Mouse (Mus musculus) layer of hippocampus, postnatal 10 days (tissue): ENCODE results near the gene C1qtnf6. TPM values are rescaled to one million over a fixed set of nuclear protein-coding genes. Genes with fewer than 3 reads are reported as not detected.

Source experiments
- DNase-seq, 2 experiments: peaks; one replicate each; pipeline ENCODE4 v3.0.0; 2021; ENCODE audit warnings: low spot score in 2 of 2
- total RNA-seq, 2 experiments: library from RNA; stranded (reverse); gene quantifications; 2 replicates each; pipeline ENCODE4 v1.2.3; 2021

The C1qtnf6 gene
- total RNA-seq, 2 experiments from 2014 or later, result 17.4 to 19.4 TPM

DNA sequence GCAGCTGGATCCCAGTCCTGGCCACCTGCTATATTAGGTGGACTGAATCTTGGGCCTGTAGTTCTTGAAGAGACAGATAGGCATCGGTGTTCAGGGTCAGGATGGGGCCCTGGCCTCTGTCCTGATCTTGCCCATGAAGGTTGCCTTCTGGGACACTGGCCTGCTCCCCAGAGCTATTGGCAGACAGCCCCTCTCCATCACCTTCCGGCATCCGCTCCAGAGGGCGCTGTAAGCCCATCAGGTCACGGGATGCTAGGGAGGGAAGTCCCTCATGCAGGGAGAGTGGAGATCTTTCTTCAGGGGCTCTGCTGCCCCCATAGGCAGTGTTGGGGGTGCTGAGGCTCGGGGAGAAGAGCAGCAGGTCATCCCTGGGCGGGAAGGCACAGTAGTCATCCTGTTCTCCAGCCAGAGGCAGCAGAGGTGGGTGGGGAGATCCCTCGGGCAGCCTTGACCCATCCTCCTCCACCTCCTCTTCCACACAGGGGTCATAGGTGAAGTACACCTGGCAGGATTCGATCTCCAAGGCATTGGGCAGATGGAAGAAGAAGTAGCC lies 49.7 kb downstream of the C1qtnf6 start:
- no peak for DNase-seq

DNA sequence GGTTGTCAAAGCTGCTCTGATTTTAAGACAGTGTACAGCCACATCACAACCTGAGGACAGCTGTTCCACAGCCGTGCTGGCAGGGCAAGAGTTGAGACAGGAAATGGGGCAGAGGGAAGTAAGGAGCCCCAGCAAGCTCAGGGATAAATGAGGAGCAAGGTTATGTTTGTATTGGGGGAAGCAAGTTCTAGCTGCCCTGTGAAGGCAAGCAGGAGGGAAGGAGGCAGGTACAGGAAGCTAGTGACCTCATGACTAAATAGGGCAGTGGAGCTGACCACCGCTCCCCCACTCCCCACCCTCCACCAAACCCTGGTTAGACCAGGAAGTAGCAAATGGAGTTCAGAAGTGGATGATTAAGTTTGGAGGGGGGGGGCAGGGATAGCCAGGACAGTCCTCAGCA lies 50.2 kb downstream of the C1qtnf6 start:
- no peak for DNase-seq

DNA sequence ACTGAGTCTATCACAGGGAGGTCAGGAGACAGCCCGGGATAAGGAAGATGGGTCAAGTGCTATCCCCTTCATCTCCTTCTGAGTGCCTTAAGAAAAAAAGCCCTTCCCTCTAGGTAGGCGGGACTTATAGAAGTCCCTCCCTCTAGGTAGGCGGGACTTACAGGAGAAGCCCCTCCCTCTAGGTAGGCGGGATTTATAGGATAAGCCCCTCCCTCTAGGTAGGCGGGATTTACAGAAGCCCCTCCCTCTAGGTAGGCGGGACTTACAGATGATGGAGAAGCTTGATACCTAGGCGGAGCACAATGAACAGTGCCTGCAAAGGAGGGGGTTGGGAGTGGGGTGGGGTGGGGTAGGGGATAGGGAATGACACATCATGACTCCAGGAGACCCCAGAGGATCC lies 51.1 kb downstream of the C1qtnf6 start:
- DNase-seq, result no peak

DNA sequence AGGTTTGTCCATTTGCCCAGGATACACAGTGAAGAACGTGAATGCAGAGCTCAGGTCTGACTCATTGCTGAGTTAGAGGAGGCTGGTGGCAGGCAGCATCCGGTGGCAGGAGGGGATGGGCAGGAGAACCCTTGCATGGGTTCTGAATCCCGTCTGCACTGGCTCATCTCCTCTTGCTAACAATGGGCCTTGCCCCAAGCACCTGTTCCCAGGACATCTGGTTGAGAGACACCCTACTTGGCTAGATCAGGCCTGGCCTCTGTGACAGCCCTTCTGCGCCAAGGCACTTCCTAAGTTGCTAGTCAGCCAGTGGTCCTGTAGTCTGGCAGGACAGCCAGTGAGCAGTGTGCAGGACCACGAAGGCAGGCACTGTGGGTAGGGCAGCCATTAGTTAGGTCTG lies 51.7 kb downstream of the C1qtnf6 start:
- no peak for DNase-seq

DNA sequence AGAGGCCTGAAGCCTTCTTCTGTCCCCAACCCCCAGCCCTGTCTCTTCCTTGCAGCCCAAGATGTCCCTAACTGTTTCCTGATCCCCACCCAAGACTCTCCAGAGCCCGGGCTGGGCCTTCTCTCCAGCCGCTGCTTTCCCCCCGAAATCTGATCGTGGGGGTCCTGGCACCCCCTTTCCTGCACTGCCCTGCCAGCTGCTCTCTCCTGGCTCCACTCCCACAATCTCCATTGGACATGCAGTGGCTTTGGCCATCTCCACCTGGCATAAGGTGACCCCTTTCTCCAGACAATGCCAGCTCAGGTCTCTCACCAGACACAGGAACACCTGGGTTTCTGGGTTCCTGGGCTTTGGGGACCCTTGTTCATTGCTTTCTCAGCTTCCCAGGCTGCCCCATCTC lies 53.1 kb downstream of the C1qtnf6 start:
- no peak for DNase-seq

DNA sequence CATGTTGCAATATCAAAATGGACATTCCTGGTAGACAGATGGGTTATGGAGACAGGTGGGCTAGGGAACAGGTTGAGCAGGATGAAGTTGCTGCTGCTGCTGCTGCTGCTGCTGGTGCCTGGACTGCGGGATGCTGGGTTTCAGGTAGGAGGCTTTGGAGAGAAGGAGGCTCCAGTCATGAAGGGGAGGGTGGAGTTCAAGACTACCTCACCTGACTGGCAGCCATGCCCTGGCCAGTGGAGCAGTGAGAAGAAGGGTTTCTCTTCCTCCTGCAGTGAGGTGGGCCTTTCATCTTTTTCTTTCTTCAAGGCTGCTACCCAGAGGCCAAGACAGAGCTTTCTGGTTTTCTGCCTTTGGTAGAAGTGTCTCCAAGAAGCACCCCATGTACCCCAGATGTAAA lies 54.3 kb downstream of the C1qtnf6 start:
- no peak for DNase-seq

DNA sequence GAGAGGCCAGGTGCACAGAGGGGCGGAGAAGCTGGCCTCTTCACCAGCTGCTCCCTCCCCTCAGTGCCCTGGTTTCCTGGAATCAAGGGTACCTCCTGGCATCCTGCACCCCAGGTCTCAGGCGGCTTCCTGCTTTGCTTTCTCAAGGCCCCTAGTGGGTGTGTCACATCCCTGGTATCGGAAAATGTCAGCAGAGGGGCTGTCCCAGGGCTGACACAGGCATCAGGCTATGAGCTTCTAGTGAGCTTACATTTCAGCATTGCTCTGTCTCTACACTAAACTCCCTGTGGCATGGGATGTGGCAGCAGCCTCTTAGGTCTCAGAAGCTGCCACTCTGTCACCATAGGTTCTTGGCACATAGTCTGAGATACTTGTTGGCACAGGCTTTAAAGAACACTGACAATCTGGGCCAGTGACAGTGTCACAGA lies 55.6 kb downstream of the C1qtnf6 start:
- no peak for DNase-seq

DNA sequence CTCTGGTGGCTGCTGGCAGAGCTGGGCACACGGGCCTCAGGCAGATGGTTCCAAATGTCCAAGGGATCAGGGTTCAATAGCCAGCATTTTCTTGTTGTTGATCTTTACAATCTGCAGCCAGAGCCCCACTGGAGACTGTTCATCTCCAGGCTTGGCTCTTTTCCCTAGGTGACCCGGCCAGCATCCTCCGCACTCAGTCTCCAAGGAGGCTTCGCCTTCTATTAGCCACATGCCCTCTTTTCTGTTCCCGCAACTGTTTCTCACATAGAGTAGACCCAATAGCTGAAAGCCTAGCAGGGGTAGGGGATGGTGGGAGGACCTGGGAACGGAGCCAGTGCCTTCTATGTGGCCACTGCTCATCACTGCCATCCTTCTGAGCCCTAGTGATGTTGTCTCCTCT lies 57.8 kb downstream of the C1qtnf6 start:
- DNase-seq, result no peak

Other genes starting within 250 kb of the C1qtnf6 start
- 1 to 10 TPM; 2.1 to 3.0 TPM for gene Csf2rb2, start 225.7 kb downstream of the C1qtnf6 start, total RNA-seq
- 1 to 10 TPM; 1.5 to 2.4 TPM for gene Csf2rb, start 205.7 kb downstream of the C1qtnf6 start, total RNA-seq
- gene Tex33, start 135.5 kb downstream of the C1qtnf6 start, total RNA-seq, result under 1 TPM in 1 of 2 experiments, not detected in 1; 0.49 TPM
- gene Tst, start 125.5 kb downstream of the C1qtnf6 start, total RNA-seq, result 10 to 100 TPM; 43.7 to 55.4 TPM
- gene Mpst, start 125.0 kb downstream of the C1qtnf6 start, total RNA-seq, result 10 to 100 TPM; 50.5 to 55.2 TPM
- 100 to 1,000 TPM; 208 to 216 TPM for gene Kctd17, start 102.9 kb downstream of the C1qtnf6 start, total RNA-seq
- gene Tmprss6, start 62.8 kb downstream of the C1qtnf6 start, total RNA-seq, result not detected
- under 1 TPM in 1 of 2 experiments, not detected in 1; 0.11 TPM for gene Il2rb, start 36.1 kb downstream of the C1qtnf6 start, total RNA-seq
- 10 to 100 TPM; 15.7 to 15.8 TPM for gene Sstr3, start 13.3 kb upstream of the C1qtnf6 start, total RNA-seq
- 1 to 10 TPM; 3.6 to 3.7 TPM for gene Rac2, start 41.4 kb upstream of the C1qtnf6 start, total RNA-seq
- gene Cyth4, start 65.6 kb upstream of the C1qtnf6 start, total RNA-seq, result 10 to 100 TPM; 13.8 to 15.2 TPM
- gene Elfn2, start 187.4 kb upstream of the C1qtnf6 start, total RNA-seq, result 100 to 1,000 TPM; 127 to 138 TPM
- 10 to 100 TPM in 1 of 2 experiments, 1 to 10 TPM in 1; 9.2 to 10.4 TPM for gene Mfng, start 242.1 kb upstream of the C1qtnf6 start, total RNA-seq